Mouse (Mus musculus): ENCODE measurements around the gene H2-DMa.
A peak's percentile ranks its signal among the peaks of the same experiment; 100 is the strongest.

The H2-DMa gene

DNA sequence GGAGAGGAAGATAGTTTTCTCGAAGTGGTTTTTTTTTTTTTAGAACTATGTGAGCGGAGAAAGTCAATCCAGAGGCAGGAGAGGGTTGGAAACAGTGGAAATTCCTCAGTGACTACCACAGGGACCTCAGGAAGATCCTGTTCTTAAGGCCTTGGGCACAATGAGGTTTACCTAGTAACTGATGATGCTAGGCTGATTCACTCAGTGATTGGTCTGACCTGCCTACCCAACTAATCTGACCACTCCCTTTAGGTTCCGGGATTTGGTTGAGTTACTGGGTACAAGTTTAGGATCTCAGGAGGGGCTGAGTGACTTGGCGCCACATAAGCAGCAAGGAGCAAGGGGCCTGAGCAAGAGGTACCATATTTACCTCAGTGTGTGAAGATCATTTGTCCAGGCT lies 33.6 kb downstream of the H2-DMa start, which contains the start of gene H2-DMb1:
TSS of gene H2-DMb1 (plus strand) at position 150 of the 400 bp plus-strand sequence.
- DNase-seq (ENCODE audit: low spot score in 2 of 2), result no peak

DNA sequence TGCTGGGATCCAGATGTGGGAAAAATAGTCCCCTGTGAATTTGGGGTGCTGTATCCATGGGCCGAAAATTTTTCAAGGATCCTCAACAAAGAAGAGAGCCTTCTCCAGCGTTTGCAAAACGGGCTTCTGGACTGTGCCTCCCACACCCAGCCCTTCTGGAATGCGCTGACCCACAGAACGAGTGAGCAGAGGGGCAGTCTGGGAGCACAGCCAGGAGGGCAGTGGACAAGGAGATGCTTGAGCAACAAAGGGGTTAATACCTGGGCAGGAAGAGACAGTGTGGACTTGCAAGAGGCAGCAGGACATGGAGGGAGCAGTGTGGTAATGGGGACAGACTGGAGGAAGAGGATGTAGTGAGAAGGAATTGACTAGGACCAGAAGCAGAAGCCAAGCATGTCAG lies 36.2 kb downstream of the H2-DMa start:
- DNase-seq (ENCODE audit: low spot score in 2 of 2), result no peak

DNA sequence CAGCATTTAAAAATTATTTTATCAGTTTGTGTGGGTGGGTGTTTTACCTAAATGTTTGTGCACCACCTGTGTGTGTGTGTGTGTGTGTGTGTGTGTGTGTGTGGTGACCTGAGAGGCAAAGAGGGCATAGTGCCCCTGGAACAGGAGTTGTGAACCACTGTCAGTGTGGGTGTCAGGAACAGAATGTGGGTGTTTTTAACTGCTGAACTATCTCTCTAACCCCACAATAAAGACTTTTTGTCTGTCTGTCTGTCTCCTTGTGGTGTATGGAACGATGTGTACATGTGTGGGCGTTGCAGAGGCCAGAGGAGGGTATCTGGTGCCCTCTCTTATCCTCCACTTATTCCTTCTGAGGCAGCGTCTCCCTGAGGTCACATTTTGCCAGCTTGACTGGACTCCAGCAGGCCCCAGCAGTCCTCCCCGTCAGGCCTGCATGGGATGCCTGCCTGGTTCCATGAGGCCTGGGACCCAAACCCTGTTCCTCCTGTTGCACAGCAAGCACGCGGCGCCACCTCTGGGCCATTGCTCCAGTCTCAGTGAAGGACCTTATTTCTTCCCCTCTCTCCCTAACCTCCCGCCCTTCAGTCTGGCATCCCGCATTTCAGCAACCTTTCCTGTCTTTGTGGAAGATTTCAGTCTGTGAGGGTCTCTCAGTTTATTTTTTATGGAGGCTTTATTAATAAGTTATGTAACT lies 45.0 kb downstream of the H2-DMa start:
- no peak for DNase-seq (ENCODE audit: low spot score in 2 of 2)

DNA sequence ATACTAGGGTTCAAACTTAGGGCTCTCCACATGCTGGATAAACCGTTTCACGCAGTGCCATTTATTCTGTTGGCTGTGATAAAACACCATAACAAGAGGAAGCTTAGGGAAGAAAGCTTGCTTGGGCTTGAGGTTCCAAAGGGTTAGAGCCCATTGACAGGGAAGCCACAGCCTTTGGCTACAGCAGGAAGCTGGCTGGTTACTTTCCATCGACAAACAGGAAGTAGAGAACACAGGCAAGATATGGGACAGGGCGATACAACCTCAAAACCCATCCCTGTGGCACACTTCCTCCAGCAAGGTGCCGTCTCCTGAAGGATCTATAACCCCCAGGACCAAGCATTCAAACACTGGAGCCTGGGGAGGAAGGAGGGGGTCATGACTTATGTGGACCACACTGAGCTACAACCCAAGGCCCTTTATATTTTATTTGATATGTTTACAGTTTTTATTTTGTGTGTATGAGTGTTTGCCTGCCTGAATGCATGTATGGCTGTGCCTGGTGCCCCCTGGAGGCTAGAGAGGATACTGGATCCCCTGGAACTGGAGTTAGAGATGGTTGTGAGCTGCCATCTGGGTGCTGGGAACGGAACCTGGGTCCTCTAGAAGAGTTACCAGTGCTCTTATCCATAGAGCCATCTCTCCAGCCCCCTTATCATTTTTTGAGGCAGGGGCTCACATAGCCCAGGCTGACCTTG lies 45.8 kb downstream of the H2-DMa start:
- DNase-seq (ENCODE audit: low spot score in 2 of 2), result no peak

DNA sequence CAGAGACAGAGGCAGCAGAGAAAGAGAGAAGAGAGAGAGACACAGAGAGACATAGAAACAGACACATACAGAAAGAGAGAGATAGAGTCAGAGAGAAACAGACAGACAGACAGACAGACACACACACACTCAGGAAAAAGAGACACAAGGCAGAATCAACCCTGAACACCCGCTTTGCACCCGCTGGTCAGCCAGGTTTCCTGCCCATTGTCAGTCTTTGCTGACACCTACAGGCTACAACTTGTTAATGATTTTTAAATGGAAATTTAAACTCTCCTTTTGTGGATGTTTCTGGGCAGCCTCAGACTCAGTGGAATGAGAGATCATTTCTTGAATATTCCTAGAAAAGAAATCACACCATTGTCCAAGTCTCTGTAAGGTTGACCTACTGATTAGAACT lies 49.9 kb downstream of the H2-DMa start:
- peak in 1 of 2 experiments; percentile 4 for DNase-seq (ENCODE audit: low spot score in 2 of 2)

DNA sequence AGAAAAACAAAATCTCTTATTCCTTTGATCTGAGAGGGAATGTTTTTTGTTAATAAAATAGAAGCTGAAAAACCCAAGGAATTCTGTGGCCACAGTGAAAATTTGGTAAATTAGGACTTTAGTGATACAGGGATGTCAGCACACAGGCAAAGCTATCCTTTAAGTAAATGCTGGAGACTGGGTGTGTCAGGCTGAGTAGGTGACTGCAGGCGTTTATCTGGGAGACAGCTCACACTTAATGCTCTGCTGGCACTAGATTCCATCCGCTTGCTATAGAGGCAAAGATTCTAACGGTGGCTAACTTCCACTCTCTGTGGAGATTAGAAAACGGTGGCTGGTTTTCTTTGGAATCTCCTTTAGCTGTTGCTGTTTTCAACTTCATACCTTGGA lies 51.1 kb downstream of the H2-DMa start:
- DNase-seq (ENCODE audit: low spot score in 2 of 2), result no peak

DNA sequence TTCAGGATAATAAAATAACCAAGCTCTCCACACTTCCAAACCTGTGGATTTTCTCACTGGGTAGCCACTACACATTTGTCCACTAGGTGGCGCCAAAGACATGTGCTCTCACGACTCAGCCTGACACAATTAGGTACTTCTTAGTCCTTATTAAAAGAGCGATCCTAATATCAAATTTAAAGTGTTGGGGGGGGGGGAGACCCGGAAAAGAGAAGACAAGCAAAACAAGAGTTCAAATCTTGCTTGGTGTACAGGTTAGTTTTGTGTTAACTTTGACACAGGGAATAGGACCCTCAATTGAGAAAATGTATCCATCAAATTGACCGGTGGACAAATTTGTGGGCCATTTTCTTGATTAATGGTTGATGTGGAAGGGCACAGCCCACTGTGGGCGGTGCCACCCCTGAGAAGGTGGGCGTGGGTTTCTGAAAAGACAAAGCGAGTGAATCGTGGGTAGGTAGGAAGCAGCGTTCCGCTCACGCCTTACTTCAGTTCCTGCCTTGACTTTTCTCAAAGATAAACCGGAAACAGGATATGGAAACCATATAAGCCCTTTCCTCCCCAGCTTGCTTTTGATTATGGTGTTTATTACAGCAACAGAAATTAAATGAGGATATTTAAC lies 51.6 kb downstream of the H2-DMa start:
- DNase-seq (ENCODE audit: low spot score in 2 of 2), result peak; percentile 52 to 63

DNA sequence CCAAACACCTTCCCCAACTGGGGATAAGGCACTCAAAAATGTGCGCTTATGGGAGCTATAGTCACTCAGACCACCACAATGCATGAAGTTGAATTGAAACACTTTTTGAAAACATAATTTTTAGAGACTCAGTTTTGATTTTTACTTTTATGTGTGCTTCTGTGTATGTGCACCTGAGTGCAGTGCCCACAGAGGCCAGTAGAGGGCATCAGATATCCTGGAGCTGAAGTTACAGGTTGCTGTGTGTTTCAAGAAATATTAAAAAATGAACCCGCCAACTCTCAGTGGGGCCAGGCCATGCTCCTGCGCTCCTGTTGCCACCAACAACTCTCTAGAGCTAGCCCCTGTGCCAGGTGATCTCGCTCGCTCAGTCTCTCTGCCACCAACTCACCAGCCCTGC lies 53.2 kb downstream of the H2-DMa start:
- DNase-seq (ENCODE audit: low spot score in 2 of 2), result no peak

DNA sequence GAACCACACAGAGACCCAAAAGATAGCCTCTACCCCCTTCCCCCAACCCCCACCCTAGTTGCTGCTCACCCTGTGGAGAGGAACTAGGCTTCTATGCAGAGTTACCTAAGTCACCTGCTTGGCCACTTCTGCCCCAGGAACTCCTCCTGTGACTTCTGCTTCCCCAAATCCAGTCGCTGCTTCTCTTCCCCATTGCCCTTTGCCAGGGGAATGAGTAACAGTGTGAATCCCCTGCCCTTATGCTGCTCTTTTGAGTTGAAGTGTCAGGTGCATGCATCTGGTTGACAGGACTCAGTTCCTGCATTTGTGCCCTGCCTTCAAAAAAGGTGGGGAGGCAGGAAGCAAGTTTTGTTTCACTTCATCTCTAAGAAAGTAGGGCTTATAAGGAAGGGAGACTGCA lies 54.7 kb downstream of the H2-DMa start:
- no peak for DNase-seq (ENCODE audit: low spot score in 2 of 2)

DNA sequence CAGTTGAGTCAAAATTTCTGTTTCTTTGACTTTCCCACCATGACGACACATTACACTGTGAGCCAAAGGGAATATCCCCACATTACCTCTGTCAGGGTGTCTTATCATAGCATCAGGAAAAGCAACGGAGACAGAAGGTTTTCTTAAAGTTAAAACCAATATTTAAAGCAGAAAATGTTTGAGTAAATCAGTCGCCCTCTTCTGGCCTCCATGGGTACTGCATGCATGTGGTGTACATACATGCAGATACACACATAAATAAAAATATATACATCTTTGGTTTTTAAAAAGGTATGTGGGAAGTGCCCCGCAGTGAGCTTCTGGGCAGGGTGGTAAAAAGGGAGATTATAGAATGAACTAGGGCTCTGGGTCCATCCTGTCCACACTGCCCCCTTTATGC lies 57.8 kb downstream of the H2-DMa start:
- no peak for DNase-seq (ENCODE audit: low spot score in 2 of 2)

DNA sequence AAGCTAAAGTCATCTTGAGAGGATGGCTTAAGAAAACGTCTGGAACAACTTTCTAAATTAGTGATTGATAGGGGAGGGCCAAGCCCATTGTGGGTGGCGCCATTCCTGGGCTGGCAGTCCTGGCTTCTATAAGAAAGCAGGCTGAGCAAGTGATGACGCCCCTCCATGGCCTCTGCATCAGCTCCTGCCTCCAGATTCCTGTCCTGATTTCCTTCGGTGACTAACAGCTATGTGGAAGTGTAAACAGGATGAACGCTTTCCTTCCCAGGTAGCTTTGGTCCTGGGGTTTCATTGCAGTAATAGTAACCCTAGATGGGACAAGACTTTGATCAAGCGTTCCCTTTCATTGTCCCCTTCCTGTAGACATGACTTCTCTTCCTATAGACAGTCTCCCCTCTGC lies 59.7 kb downstream of the H2-DMa start:
- DNase-seq (ENCODE audit: low spot score in 2 of 2), result no peak

DNA sequence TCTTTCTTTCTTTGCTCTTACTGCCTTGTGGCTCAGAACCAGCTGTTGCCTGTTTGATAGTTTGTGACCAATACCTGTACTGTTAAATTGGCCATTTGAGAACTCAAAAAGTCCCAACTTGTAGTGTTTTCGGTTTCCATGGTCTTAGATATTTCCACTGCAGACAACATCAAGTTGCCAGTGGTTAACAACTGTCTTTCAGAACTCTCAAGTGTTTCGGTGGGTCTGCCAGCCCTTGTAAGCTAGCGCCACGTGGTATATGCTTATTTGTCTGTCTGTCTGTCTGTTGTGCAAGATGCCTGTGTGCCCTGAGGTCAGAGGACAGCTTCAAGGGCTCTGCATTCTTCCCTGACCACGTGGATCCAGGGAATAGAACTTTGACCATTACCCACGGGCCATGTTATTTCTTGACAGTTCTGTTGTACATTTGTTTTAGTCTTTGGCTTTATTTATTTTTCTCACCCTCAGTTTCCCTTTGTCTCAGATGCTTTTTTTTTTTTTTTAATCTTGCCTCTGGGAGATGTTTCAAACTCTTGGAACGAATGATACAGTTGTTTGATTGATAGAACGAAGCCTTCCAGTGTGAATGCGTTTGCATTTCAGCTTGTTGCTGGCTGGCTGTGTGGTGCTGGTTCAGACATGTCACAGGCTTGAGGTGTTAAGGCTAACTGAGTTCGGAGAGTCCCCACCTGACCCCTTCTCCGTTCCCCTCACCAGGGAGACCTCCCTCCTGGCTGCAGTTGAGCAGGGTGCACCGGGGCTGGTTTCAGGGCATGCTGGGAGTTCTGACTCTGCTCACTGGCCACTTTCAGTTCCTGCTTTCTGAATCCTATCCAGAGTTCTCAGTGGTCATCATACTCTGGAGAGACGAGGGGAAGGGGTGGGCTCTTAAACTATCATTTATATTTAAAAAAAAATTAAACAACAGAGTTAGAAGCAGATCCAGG lies 60.8 kb downstream of the H2-DMa start:
- DNase-seq (ENCODE audit: low spot score in 2 of 2), result no peak

DNA sequence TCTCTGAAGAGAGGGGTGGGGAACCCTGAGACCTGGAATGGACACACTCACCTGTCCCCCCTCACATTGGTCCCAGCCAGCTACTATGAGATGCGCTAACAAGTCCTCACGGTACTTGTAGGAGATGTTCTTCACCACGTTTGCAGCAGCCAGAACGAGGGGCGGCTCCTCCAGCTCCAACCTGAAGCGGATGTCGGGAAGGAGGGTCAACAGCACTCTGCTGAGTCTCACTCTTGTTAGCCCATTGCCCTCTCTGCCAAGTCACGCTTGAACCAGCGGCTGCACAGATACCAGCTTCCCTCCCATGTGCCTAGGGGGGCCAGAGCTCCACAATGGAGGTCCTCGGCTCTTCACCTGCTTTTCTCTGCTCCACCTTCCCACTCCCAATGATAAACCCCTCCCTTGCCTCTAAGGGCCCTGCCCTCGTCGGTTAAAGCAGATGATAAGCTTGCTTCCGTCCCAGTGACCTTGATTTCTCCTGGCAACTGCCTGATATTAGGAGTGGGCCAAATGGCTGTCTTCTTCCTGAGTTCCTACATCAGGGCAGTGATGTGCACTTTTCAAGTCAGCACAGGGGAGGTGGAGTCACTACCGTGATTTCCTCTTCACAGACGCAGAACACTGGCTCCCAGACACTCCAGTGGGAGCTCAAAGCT lies 64.4 kb downstream of the H2-DMa start:
- no peak for DNase-seq (ENCODE audit: low spot score in 2 of 2)

DNA sequence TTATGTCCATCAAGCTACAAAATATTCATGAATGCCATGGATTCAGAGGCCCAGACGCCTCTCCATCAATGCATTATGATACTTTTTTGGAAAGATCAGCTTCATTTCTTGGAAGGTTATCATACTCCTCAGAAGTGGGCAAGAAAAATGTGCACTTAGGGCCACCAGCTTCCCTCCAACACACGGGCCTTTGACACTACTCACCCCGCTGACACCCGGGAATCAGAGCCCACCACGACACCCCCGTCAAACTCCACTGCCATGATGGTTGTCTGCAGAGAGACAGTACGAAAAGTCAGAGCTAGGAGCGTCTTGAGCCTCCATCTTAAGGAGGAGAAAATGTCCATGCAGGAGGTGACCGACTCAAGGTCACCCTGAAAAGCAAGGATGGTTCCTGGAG lies 66.2 kb downstream of the H2-DMa start:
- no peak for DNase-seq (ENCODE audit: low spot score in 2 of 2)

DNA sequence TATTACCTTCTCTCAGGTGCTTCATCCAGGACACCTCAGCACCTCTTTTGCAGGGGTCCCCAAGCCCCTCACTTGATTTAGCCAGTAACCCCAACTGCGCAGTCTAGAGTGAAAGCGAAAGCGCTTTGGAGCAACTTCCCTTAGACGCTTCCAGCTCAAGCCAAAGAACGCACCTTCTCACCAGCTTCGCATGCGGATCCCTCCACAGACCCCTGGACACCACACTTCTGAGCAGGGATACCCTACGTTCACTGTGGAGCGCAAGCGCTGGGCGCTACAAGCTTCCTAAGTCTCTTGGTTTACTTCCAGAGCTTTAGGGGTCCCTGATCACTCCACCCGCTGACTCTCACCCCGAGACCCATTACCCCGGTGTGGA lies 67.5 kb downstream of the H2-DMa start:
- no peak for DNase-seq (ENCODE audit: low spot score in 2 of 2)

DNA sequence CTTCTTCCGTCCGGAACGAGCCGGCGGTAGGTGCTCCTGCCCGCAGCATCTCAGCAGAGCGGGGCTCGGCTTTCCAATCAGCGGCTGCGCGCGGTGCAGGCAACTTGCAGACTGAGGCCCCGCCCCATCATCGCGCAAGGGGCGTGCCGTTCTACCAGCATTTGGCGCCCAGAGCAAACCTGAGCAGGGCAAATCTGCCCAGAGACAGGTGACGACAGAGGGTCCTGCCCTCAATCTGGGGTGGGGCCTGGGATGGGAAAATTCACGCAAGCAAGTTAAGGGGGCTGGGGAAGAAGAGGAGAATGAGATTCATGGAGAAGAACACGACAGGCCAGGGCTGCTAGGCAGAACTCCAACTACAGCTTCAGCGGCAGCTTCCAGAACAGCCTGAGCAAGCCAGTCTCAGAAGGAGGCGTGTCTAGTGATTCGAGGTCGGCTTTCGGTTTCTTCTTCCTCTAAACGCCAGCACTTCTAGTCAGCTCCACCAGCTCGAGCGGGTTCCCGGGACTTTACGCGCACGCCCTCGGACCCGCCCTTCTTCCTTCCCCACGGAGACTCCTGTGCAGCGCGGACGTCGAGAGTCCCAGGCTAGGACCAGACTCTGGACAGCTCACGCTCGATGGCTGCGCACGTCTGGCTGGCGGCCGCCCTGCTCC lies 68.0 kb downstream of the H2-DMa start, which contains the start of the genes Tap1 and Psmb9:
TSS of gene Tap1 (plus strand) at position 293 of the 656 bp plus-strand sequence.
TSS of gene Psmb9 (minus strand) at position 504 of the 656 bp plus-strand sequence.
- peak; percentile 91 to 92 for DNase-seq (ENCODE audit: low spot score in 2 of 2)

DNA sequence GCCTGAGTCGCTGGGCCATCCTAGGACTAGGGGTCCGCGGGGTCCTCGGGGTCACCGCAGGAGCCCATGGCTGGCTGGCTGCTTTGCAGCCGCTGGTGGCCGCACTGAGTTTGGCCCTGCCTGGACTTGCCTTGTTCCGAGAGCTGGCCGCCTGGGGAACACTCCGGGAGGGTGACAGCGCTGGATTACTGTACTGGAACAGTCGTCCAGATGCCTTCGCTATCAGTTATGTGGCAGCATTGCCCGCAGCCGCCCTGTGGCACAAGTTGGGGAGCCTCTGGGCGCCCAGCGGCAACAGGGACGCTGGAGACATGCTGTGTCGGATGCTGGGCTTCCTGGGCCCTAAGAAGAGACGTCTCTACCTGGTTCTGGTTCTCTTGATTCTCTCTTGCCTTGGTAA lies 68.7 kb downstream of the H2-DMa start:
- DNase-seq (ENCODE audit: low spot score in 2 of 2), result no peak
